Mouse (Mus musculus) limb, embryonic 15.5 days (tissue): ENCODE measurements around the gene Ythdf2. TPM values are rescaled to one million over a fixed set of nuclear protein-coding genes. Genes with fewer than 3 reads are reported as not detected.
A peak's percentile ranks its signal among the peaks of the same experiment; 100 is the strongest.

Experiments used
- ATAC-seq: fragments of 200-750 bp; cut with Nextera tagmentation; 2 replicates; pipeline ENCODE4 v1.8.0; 2017; ENCODE audit warnings: low read depth, moderate TSS enrichment; ENCODE audit not compliant: insufficient number of reproducible peaks, low FRiP score, low TSS enrichment
- H3K27ac ChIP-seq: fragments of 300-500 bp; sonication (generic); 2 replicates; pipeline ENCODE4 v1.5.1; 2015; ENCODE audit warnings: moderate library complexity, mild to moderate bottlenecking, inconsistent platforms
- H3K27me3 ChIP-seq: fragments of 300-500 bp; sonication (generic); 2 replicates; pipeline ENCODE4 v1.6.1; 2015; ENCODE audit warnings: inconsistent platforms
- H3K36me3 ChIP-seq: fragments of 300-500 bp; sonication (generic); 2 replicates; pipeline ENCODE4 v1.6.1; 2015; ENCODE audit warnings: inconsistent platforms
- H3K4me1 ChIP-seq: fragments of 300-500 bp; sonication (generic); 2 replicates; pipeline ENCODE4 v1.6.1; 2015; ENCODE audit warnings: inconsistent platforms
- H3K4me2 ChIP-seq: fragments of 300-500 bp; sonication (generic); 2 replicates; pipeline ENCODE4 v1.6.1; 2015; ENCODE audit warnings: mild to moderate bottlenecking, inconsistent platforms
- H3K4me3 ChIP-seq: fragments of 300-500 bp; sonication (generic); 2 replicates; pipeline ENCODE4 v1.5.1; 2015; ENCODE audit warnings: mild to moderate bottlenecking, inconsistent platforms
- H3K9ac ChIP-seq: fragments of 300-500 bp; sonication (generic); 2 replicates; pipeline ENCODE4 v1.6.1; 2015; ENCODE audit warnings: inconsistent platforms
- H3K9me3 ChIP-seq: fragments of 300-500 bp; sonication (generic); 2 replicates; pipeline ENCODE4 v1.6.1; 2016; ENCODE audit warnings: inconsistent platforms
- WGBS: fragments of 180-500 bp; shearing (Covaris S2); methylation state at CpG from one replicate; pipeline ENCODE4 v1.1.7; 2015; 5-methylcytosine and 5-hydroxymethylcytosine counted together
- polyA plus RNA-seq: library from polyadenylated mRNA; unstranded; fragments of >200 nt; fragmentation: Nextera tagmentation; extraction: Ambion mirVana; gene quantifications from 2 replicates; pipeline ENCODE4 v1.2.1, GENCODE M21; 2015

Gene Ythdf2
- polyA plus RNA-seq, 1 experiment from 2014 or later: 96.7 TPM

- no peak overlapping the region for H3K27ac ChIP-seq
- no peaks in the 10 kb centered on the region for H3K36me3 ChIP-seq
- H3K9ac ChIP-seq: no peak overlapping the region
- no peaks in the 10 kb centered on the region for H3K9me3 ChIP-seq
- no peak for ATAC-seq
- no peak overlapping the region for H3K4me3 ChIP-seq
- H3K27me3 ChIP-seq: no peaks in the 10 kb centered on the region
- WGBS: 79% methylated on average over 5 of the region's 5 CpGs
- no peak overlapping the region for H3K4me2 ChIP-seq
- H3K4me1 ChIP-seq: peaks cover 14% of the 10 kb centered on the region; the same call in 1 of the 2 replicates
These were observed 42.3 kb downstream of the Ythdf2 start for GRCm38 (mm10) chr4:132169761-132170160.

- Histone ChIP-seq H3K36me3 (no peaks in the 10 kb centered on the region), H3K4me1 (peaks cover 14% of the 10 kb centered on the region; the same call in 1 of the 2 replicates), H3K9me3 (no peaks in the 10 kb centered on the region), H3K27me3 (no peaks in the 10 kb centered on the region), H3K4me3 (no peak overlapping the region), H3K4me2 (no peak overlapping the region), H3K9ac (no peak overlapping the region), H3K27ac (no peak overlapping the region)
- ATAC-seq: no peak
- 90% methylated on average over 3 of the region's 3 CpGs for WGBS
These were observed 42.8 kb downstream of the Ythdf2 start for GRCm38 (mm10) chr4:132169271-132169670.

GRCm38 (mm10) chr4:132167436-132167835, 44.7 kb downstream of the Ythdf2 start:
- Histone ChIP-seq H3K27me3 (no peaks in the 10 kb centered on the region), H3K9ac (no peak overlapping the region), H3K27ac (no peak overlapping the region), H3K4me2 (no peak overlapping the region), H3K36me3 (no peaks in the 10 kb centered on the region), H3K4me1 (peaks cover 14% of the 10 kb centered on the region; the same call in 1 of the 2 replicates), H3K4me3 (no peak overlapping the region), H3K9me3 (no peaks in the 10 kb centered on the region)
- 85% methylated on average over 3 of the region's 3 CpGs for WGBS
- ATAC-seq: no peak

- Histone ChIP-seq H3K27ac (no peak overlapping the region), H3K4me1 (peaks cover 14% of the 10 kb centered on the region; the same call in 1 of the 2 replicates), H3K4me2 (no peak overlapping the region), H3K4me3 (no peak overlapping the region), H3K9ac (no peak overlapping the region), H3K36me3 (no peaks in the 10 kb centered on the region), H3K9me3 (no peaks in the 10 kb centered on the region), H3K27me3 (no peaks in the 10 kb centered on the region)
- 52% methylated on average over 16 of the region's 16 CpGs for WGBS
- ATAC-seq: no peak
These were observed 45.5 kb downstream of the Ythdf2 start for GRCm38 (mm10) chr4:132166350-132167290.

GRCm38 (mm10) chr4:132165691-132166090, 46.4 kb downstream of the Ythdf2 start:
- no peak overlapping the region for H3K9ac ChIP-seq
- H3K36me3 ChIP-seq: no peaks in the 10 kb centered on the region
- H3K4me2 ChIP-seq: no peak overlapping the region
- ATAC-seq: no peak
- H3K9me3 ChIP-seq: no peaks in the 10 kb centered on the region
- WGBS: 42% methylated on average over 14 of the region's 14 CpGs
- no peak overlapping the region for H3K27ac ChIP-seq
- no peaks in the 10 kb centered on the region for H3K27me3 ChIP-seq
- H3K4me3 ChIP-seq: no peak overlapping the region
- peaks cover 14% of the 10 kb centered on the region; the same call in 1 of the 2 replicates for H3K4me1 ChIP-seq

GRCm38 (mm10) chr4:132156941-132157622, 55.0 kb downstream of the Ythdf2 start:
- no peak for ATAC-seq
- no peak overlapping the region for H3K4me3 ChIP-seq
- WGBS: 55% methylated on average over 12 of the region's 12 CpGs

GRCm38 (mm10) chr4:132154877-132155670, 57.0 kb downstream of the Ythdf2 start:
- Histone ChIP-seq H3K9ac (no peak overlapping the region), H3K27me3 (no peaks in the 10 kb centered on the region)

More at GRCm38 (mm10) chr4:132156941-132157622, 55.0 kb downstream of the Ythdf2 start:
- Histone ChIP-seq H3K27ac (no peak overlapping the region), H3K4me2 (no peak overlapping the region), H3K36me3 (no peaks in the 10 kb centered on the region), H3K9me3 (no peaks in the 10 kb centered on the region), H3K27me3 (no peaks in the 10 kb centered on the region), H3K4me1 (0 out of 2 replicates have a peak, but pooled peaks cover 5% of the 10 kb centered on the region), H3K9ac (no peak overlapping the region)

GRCm38 (mm10) chr4:132151673-132152072, 60.4 kb downstream of the Ythdf2 start:
- Histone ChIP-seq H3K4me1 (0 out of 2 replicates have a peak, but pooled peaks cover 5% of the 10 kb centered on the region), H3K4me2 (no peak overlapping the region), H3K9me3 (no peaks in the 10 kb centered on the region), H3K9ac (no peak overlapping the region), H3K27me3 (0 out of 2 replicates have a peak, but pooled peaks cover 3% of the 10 kb centered on the region), H3K36me3 (no peaks in the 10 kb centered on the region), H3K4me3 (no peak overlapping the region), H3K27ac (no peak overlapping the region)
- ATAC-seq: no peak; the same call in 1 of the 2 replicates
- 41% methylated on average over 1 of the region's 1 CpGs for WGBS

More at GRCm38 (mm10) chr4:132154877-132155670, 57.0 kb downstream of the Ythdf2 start:
- H3K27ac ChIP-seq: no peak overlapping the region
- H3K36me3 ChIP-seq: no peaks in the 10 kb centered on the region
- no peak overlapping the region for H3K4me3 ChIP-seq
- 5% methylated on average over 6 of the region's 6 CpGs for WGBS
- no peaks in the 10 kb centered on the region for H3K9me3 ChIP-seq
- H3K4me2 ChIP-seq: no peak overlapping the region
- ATAC-seq: no peak
- 0 out of 2 replicates have a peak, but pooled peaks cover 5% of the 10 kb centered on the region for H3K4me1 ChIP-seq

- H3K4me2 ChIP-seq: no peak overlapping the region
- no peak overlapping the region for H3K4me3 ChIP-seq
- no peak overlapping the region for H3K27ac ChIP-seq
- H3K4me1 ChIP-seq: peaks cover 11% of the 10 kb centered on the region
- no peak overlapping the region for H3K9ac ChIP-seq
- H3K36me3 ChIP-seq: no peaks in the 10 kb centered on the region
- peaks cover 54% of the 10 kb centered on the region for H3K27me3 ChIP-seq
- H3K9me3 ChIP-seq: no peaks in the 10 kb centered on the region
- no peak for ATAC-seq
- WGBS: 69% methylated on average over 5 of the region's 5 CpGs
These were observed 65.9 kb downstream of the Ythdf2 start for GRCm38 (mm10) chr4:132146201-132146600.

- ATAC-seq: no peak
- H3K36me3 ChIP-seq: no peaks in the 10 kb centered on the region
- H3K4me1 ChIP-seq: peaks cover 11% of the 10 kb centered on the region
- peak overlapping the region; percentile 46; the same call in 1 of the 2 replicates for H3K4me3 ChIP-seq
- H3K9me3 ChIP-seq: no peaks in the 10 kb centered on the region
- H3K9ac ChIP-seq: no peak overlapping the region
- H3K27me3 ChIP-seq: peaks cover 64% of the 10 kb centered on the region
- WGBS: 39% methylated on average over 10 of the region's 10 CpGs
- H3K27ac ChIP-seq: no peak overlapping the region
- H3K4me2 ChIP-seq: peak overlapping the region; percentile 94
These were observed 67.0 kb downstream of the Ythdf2 start for GRCm38 (mm10) chr4:132145092-132145491.
